Mouse (Mus musculus) right cerebral cortex, postnatal 14 days (tissue): ENCODE data around the gene Kif1bp.

Source experiments
- DNase-seq: peaks from one replicate; pipeline ENCODE4 v3.0.0; 2022

Kif1bp gene

GRCm38 (mm10) chr10:62555705-62556557 is 22.3 kb downstream of the Kif1bp start:
- DNase-seq: no peak

- DNase-seq: no peak
Measured at GRCm38 (mm10) chr10:62553611-62554091, 24.6 kb downstream of the Kif1bp start.

- DNase-seq: peak; percentile 19
Measured at GRCm38 (mm10) chr10:62550787-62551300, 27.4 kb downstream of the Kif1bp start.

- DNase-seq: peak; percentile 55
Measured at GRCm38 (mm10) chr10:62549523-62550166, 28.6 kb downstream of the Kif1bp start.

GRCm38 (mm10) chr10:62546441-62546840 is 31.8 kb downstream of the Kif1bp start:
- no peak for DNase-seq

GRCm38 (mm10) chr10:62545759-62546158 is 32.5 kb downstream of the Kif1bp start:
- DNase-seq: no peak

- DNase-seq: no peak
Measured at GRCm38 (mm10) chr10:62544316-62544715, 33.9 kb downstream of the Kif1bp start.

GRCm38 (mm10) chr10:62543399-62543808 is 34.9 kb downstream of the Kif1bp start:
- no peak for DNase-seq

GRCm38 (mm10) chr10:62542928-62543327 is 35.3 kb downstream of the Kif1bp start:
- DNase-seq: no peak

GRCm38 (mm10) chr10:62542507-62542906 is 35.8 kb downstream of the Kif1bp start:
- DNase-seq: no peak

GRCm38 (mm10) chr10:62541499-62541898 is 36.8 kb downstream of the Kif1bp start:
- no peak for DNase-seq

- DNase-seq: no peak
Measured at GRCm38 (mm10) chr10:62540800-62541199, 37.5 kb downstream of the Kif1bp start.

GRCm38 (mm10) chr10:62534509-62534908 is 43.7 kb downstream of the Kif1bp start:
- no peak for DNase-seq

GRCm38 (mm10) chr10:62532832-62533231 is 45.4 kb downstream of the Kif1bp start:
- DNase-seq: no peak

- DNase-seq: no peak
Measured at GRCm38 (mm10) chr10:62530183-62530582, 48.1 kb downstream of the Kif1bp start.

- no peak for DNase-seq
Measured at GRCm38 (mm10) chr10:62527351-62527750, 50.9 kb downstream of the Kif1bp start, which contains the start of gene Srgn. Gene Srgn, minus strand, starts transcription at chr10:62527451.

GRCm38 (mm10) chr10:62522346-62522950 is 55.8 kb downstream of the Kif1bp start:
- no peak for DNase-seq

GRCm38 (mm10) chr10:62521763-62522162 is 56.5 kb downstream of the Kif1bp start:
- DNase-seq: no peak

- no peak for DNase-seq
Measured at GRCm38 (mm10) chr10:62520911-62521310, 57.3 kb downstream of the Kif1bp start.

GRCm38 (mm10) chr10:62517511-62517910 is 60.7 kb downstream of the Kif1bp start:
- no peak for DNase-seq

GRCm38 (mm10) chr10:62512855-62513254 is 65.4 kb downstream of the Kif1bp start:
- no peak for DNase-seq

- DNase-seq: no peak
Measured at GRCm38 (mm10) chr10:62511528-62511927, 66.7 kb downstream of the Kif1bp start.

- no peak for DNase-seq
Measured at GRCm38 (mm10) chr10:62509032-62509656, 69.1 kb downstream of the Kif1bp start.
